Mouse (Mus musculus): ENCODE data around the gene Gm13697. TPM values are rescaled to one million over a fixed set of nuclear protein-coding genes. Genes with fewer than 3 reads are reported as not detected.
"Not testable (repeated sequence)": the region's sequence is repeated elsewhere in the genome, so short reads cannot be mapped to it uniquely, and the experiment has no call there.

Gm13697 gene
- not detected in 2 replicates for polyA plus RNA-seq (2014; fragmentation: Nextera tagmentation; extraction: Ambion mirVana)

DNA sequence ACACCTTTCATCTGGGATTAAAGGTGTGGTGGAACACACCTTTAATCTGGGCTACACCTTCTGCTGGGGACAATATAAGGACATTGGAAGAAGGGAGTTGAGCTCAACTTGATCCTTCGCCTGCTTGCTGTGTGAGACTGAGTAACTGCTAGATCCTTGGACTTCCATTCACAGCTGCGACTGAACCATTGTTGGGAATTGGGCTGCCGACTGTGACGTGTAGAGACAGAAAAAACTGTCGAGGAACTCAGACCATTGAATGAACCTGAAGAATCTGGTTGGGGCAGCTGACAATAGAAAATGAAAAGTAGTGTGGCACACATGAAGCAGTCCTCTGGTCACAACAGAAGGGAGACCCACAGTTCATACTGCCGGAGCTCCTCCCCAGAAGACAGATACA, at the start of gene Gm13697:
Gene Gm13697, plus strand, starts transcription at position 301 of the 400 bp plus-strand sequence.
- H3K4me1 ChIP-seq (ENCODE audit: control insufficient read depth, insufficient read depth, low read length); H3K9me3 ChIP-seq (ENCODE audit: control insufficient read depth, low read length); H3K4me2 ChIP-seq; DNase-seq (ENCODE audit: low spot score, missing footprints); H3K27ac ChIP-seq (ENCODE audit: low read depth, low read length); ATAC-seq (ENCODE audit: low FRiP score); H3K4me3 ChIP-seq (ENCODE audit: low read depth, low read length); H3K27me3 ChIP-seq (ENCODE audit: control insufficient read depth, insufficient read depth, low read length); H3K36me3 ChIP-seq (ENCODE audit: control insufficient read depth, insufficient read depth, low read length); H3K9ac ChIP-seq (ENCODE audit: low read length): not testable (repeated sequence)
- WGBS, result no CpG with 5 or more reads among the region's 6 CpGs

DNA sequence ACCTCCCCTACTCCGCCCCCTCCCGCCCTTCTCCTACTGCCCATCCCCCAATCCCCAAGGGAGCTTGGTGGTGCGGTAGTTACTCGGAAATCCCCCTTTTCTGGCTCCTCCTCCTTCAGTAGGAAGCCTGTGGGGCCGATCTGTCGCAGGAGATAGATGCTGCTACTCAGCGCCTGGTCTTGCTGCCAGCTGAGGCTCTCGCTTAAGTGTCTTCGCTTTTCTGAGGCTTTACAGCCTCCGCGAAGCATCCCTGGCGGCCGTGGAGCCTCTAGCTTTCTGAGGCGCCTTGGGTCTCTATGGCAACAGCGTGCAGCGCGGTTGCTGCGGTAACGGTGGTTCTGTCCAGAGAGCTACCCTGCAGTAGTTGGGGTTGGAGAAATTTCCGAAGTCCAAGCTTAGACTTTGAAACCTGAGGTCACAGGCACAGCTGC, 43.6 kb upstream of the Gm13697 start, which contains the start of gene Zswim2:
Gene Zswim2, minus strand, starts transcription at position 298 of the 431 bp plus-strand sequence.
- H3K4me2 ChIP-seq, result peak within 1 kb of the TSS; percentile 26
- no peak within 1 kb of the TSS for H3K27ac ChIP-seq (ENCODE audit: low read depth, low read length)
- H3K27me3 ChIP-seq (ENCODE audit: control insufficient read depth, insufficient read depth, low read length), result no peaks in the 10 kb centered on the region
- DNase-seq (ENCODE audit: low spot score, missing footprints) (peak; percentile 98), ATAC-seq (ENCODE audit: low FRiP score) (peak; percentile 99)
- WGBS, result 0% methylated on average over 20 of the region's 20 CpGs
- H3K9me3 ChIP-seq (ENCODE audit: control insufficient read depth, low read length), result no peaks in the 10 kb centered on the region
- no peaks in the 10 kb centered on the region for H3K4me1 ChIP-seq (ENCODE audit: control insufficient read depth, insufficient read depth, low read length)
- H3K36me3 ChIP-seq (ENCODE audit: control insufficient read depth, insufficient read depth, low read length), result no peaks in the 10 kb centered on the region
- no peak within 1 kb of the TSS for H3K9ac ChIP-seq (ENCODE audit: low read length)
- no peak within 1 kb of the TSS for H3K4me3 ChIP-seq (ENCODE audit: low read depth, low read length)

DNA sequence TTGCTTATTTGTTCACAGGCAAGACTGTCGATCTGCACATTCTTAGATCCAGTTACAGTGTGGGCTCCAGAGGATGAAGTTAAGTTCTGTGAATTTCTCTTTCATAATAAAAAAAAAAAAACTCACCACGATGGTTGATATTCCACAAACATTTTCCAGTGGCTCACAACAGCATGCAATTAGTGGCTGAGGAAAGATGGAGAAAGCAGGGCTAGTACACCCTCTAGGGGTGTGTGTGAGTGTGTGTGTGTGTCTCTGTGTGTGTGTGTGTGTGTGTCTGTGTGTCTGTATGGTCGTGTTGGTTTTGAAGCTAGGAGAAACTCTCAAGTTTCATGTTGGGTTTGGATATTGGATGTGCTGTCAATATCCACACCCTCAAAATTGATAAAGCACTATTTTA, 43.2 kb upstream of the Gm13697 start:
- H3K27ac ChIP-seq (ENCODE audit: low read depth, low read length), result no peak overlapping the region
- H3K4me3 ChIP-seq (ENCODE audit: low read depth, low read length), result no peak overlapping the region
- ATAC-seq (ENCODE audit: low FRiP score) (peak; percentile 51), DNase-seq (ENCODE audit: low spot score, missing footprints) (no peak)
- no peaks in the 10 kb centered on the region for H3K36me3 ChIP-seq (ENCODE audit: control insufficient read depth, insufficient read depth, low read length)
- H3K9me3 ChIP-seq (ENCODE audit: control insufficient read depth, low read length), result no peaks in the 10 kb centered on the region
- H3K9ac ChIP-seq (ENCODE audit: low read length), result no peak overlapping the region
- 50% methylated on average over 3 of the region's 3 CpGs for WGBS
- H3K27me3 ChIP-seq (ENCODE audit: control insufficient read depth, insufficient read depth, low read length), result no peaks in the 10 kb centered on the region
- H3K4me2 ChIP-seq, result peak overlapping the region; percentile 26; the same call in 1 of the 2 replicates
- no peaks in the 10 kb centered on the region for H3K4me1 ChIP-seq (ENCODE audit: control insufficient read depth, insufficient read depth, low read length)

DNA sequence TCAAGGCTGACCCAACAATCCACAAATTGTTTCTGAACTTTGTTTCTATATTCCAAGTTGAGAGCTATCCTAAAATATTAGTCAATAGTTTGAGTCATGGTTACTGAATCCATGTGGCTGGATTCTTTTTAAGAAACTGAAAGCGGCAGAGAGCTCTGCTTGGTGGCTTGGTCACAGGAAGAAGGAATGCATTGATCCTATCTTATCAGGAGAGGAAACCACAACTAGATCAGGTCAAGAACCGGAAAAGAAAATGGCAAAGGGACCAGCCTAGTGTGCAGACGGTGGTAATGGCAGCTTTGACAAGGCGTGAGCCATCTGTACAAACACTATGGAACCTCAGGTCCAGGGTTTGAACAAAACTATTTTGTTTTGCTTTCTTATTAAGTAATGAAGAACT, 42.8 kb upstream of the Gm13697 start:
- DNase-seq (ENCODE audit: low spot score, missing footprints) (no peak), ATAC-seq (ENCODE audit: low FRiP score) (no peak)
- Histone ChIP-seq H3K27me3 (ENCODE audit: control insufficient read depth, insufficient read depth, low read length) (no peaks in the 10 kb centered on the region), H3K4me3 (ENCODE audit: low read depth, low read length) (no peak overlapping the region), H3K27ac (ENCODE audit: low read depth, low read length) (no peak overlapping the region), H3K4me2 (no peak overlapping the region), H3K36me3 (ENCODE audit: control insufficient read depth, insufficient read depth, low read length) (no peaks in the 10 kb centered on the region), H3K4me1 (ENCODE audit: control insufficient read depth, insufficient read depth, low read length) (no peaks in the 10 kb centered on the region), H3K9me3 (ENCODE audit: control insufficient read depth, low read length) (no peaks in the 10 kb centered on the region), H3K9ac (ENCODE audit: low read length) (no peak overlapping the region)
- 76% methylated on average over 4 of the region's 4 CpGs for WGBS

GRCm38 (mm10) chr2:83955393-83955792, 29.1 kb upstream of the Gm13697 start, which contains the start of gene Gm13698:
Gene Gm13698 (plus strand): TSS chr2:83955693.
- not testable (repeated sequence) for H3K4me1 ChIP-seq (ENCODE audit: control insufficient read depth, insufficient read depth, low read length); H3K9me3 ChIP-seq (ENCODE audit: control insufficient read depth, low read length); H3K27ac ChIP-seq (ENCODE audit: low read depth, low read length); H3K9ac ChIP-seq (ENCODE audit: low read length); H3K27me3 ChIP-seq (ENCODE audit: control insufficient read depth, insufficient read depth, low read length); H3K4me3 ChIP-seq (ENCODE audit: low read depth, low read length); H3K36me3 ChIP-seq (ENCODE audit: control insufficient read depth, insufficient read depth, low read length); H3K4me2 ChIP-seq; DNase-seq (ENCODE audit: low spot score, missing footprints); ATAC-seq (ENCODE audit: low FRiP score)
- no CpG with 5 or more reads among the region's 6 CpGs for WGBS

- H3K27ac ChIP-seq (ENCODE audit: low read depth, low read length); H3K36me3 ChIP-seq (ENCODE audit: control insufficient read depth, insufficient read depth, low read length); H3K4me2 ChIP-seq; DNase-seq (ENCODE audit: low spot score, missing footprints); ATAC-seq (ENCODE audit: low FRiP score); H3K9ac ChIP-seq (ENCODE audit: low read length); H3K4me1 ChIP-seq (ENCODE audit: control insufficient read depth, insufficient read depth, low read length); H3K27me3 ChIP-seq (ENCODE audit: control insufficient read depth, insufficient read depth, low read length); H3K9me3 ChIP-seq (ENCODE audit: control insufficient read depth, low read length); H3K4me3 ChIP-seq (ENCODE audit: low read depth, low read length): not testable (repeated sequence)
- WGBS, result no CpG with 5 or more reads among the region's 6 CpGs
Observed at GRCm38 (mm10) chr2:83961203-83961602, 23.3 kb upstream of the Gm13697 start, which contains the start of gene Gm13693. Gene Gm13693 (plus strand): TSS chr2:83961503.

DNA sequence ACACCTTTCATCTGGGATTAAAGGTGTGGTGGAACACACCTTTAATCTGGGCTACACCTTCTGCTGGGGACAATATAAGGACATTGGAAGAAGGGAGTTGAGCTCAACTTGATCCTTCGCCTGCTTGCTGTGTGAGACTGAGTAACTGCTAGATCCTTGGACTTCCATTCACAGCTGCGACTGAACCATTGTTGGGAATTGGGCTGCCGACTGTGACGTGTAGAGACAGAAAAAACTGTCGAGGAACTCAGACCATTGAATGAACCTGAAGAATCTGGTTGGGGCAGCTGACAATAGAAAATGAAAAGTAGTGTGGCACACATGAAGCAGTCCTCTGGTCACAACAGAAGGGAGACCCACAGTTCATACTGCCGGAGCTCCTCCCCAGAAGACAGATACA, 17.5 kb upstream of the Gm13697 start, which contains the start of gene Gm13695:
Gene Gm13695, plus strand, starts transcription at position 301 of the 400 bp plus-strand sequence.
- DNase-seq (ENCODE audit: low spot score, missing footprints); H3K4me1 ChIP-seq (ENCODE audit: control insufficient read depth, insufficient read depth, low read length); ATAC-seq (ENCODE audit: low FRiP score); H3K9me3 ChIP-seq (ENCODE audit: control insufficient read depth, low read length); H3K36me3 ChIP-seq (ENCODE audit: control insufficient read depth, insufficient read depth, low read length); H3K9ac ChIP-seq (ENCODE audit: low read length); H3K27me3 ChIP-seq (ENCODE audit: control insufficient read depth, insufficient read depth, low read length); H3K4me2 ChIP-seq; H3K4me3 ChIP-seq (ENCODE audit: low read depth, low read length); H3K27ac ChIP-seq (ENCODE audit: low read depth, low read length): not testable (repeated sequence)
- no CpG with 5 or more reads among the region's 6 CpGs for WGBS

DNA sequence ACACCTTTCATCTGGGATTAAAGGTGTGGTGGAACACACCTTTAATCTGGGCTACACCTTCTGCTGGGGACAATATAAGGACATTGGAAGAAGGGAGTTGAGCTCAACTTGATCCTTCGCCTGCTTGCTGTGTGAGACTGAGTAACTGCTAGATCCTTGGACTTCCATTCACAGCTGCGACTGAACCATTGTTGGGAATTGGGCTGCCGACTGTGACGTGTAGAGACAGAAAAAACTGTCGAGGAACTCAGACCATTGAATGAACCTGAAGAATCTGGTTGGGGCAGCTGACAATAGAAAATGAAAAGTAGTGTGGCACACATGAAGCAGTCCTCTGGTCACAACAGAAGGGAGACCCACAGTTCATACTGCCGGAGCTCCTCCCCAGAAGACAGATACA, 11.7 kb upstream of the Gm13697 start, which contains the start of gene Gm13696:
Gene Gm13696, plus strand, starts transcription at position 301 of the 400 bp plus-strand sequence.
- WGBS, result no CpG with 5 or more reads among the region's 6 CpGs
- H3K27me3 ChIP-seq (ENCODE audit: control insufficient read depth, insufficient read depth, low read length); H3K4me2 ChIP-seq; H3K27ac ChIP-seq (ENCODE audit: low read depth, low read length); H3K4me3 ChIP-seq (ENCODE audit: low read depth, low read length); H3K36me3 ChIP-seq (ENCODE audit: control insufficient read depth, insufficient read depth, low read length); H3K9ac ChIP-seq (ENCODE audit: low read length); ATAC-seq (ENCODE audit: low FRiP score); DNase-seq (ENCODE audit: low spot score, missing footprints); H3K9me3 ChIP-seq (ENCODE audit: control insufficient read depth, low read length); H3K4me1 ChIP-seq (ENCODE audit: control insufficient read depth, insufficient read depth, low read length): not testable (repeated sequence)

- WGBS, result no CpG with 5 or more reads among the region's 6 CpGs
- not testable (repeated sequence) for H3K4me2 ChIP-seq; H3K4me1 ChIP-seq (ENCODE audit: control insufficient read depth, insufficient read depth, low read length); H3K27me3 ChIP-seq (ENCODE audit: control insufficient read depth, insufficient read depth, low read length); DNase-seq (ENCODE audit: low spot score, missing footprints); H3K9ac ChIP-seq (ENCODE audit: low read length); H3K4me3 ChIP-seq (ENCODE audit: low read depth, low read length); H3K9me3 ChIP-seq (ENCODE audit: control insufficient read depth, low read length); ATAC-seq (ENCODE audit: low FRiP score); H3K27ac ChIP-seq (ENCODE audit: low read depth, low read length); H3K36me3 ChIP-seq (ENCODE audit: control insufficient read depth, insufficient read depth, low read length)
Observed at GRCm38 (mm10) chr2:83978633-83979032, 5.9 kb upstream of the Gm13697 start, which contains the start of gene Gm13694. Gene Gm13694 (plus strand): TSS chr2:83978933.
